Mouse (Mus musculus): Measurements from ENCODE around the gene Polr2l. TPM values are rescaled to one million over a fixed set of nuclear protein-coding genes. Genes with fewer than 3 reads are reported as not detected.

The Polr2l gene
- polyA plus RNA-seq, 1 experiment from 2014 or later, result 50.5 TPM

DNA sequence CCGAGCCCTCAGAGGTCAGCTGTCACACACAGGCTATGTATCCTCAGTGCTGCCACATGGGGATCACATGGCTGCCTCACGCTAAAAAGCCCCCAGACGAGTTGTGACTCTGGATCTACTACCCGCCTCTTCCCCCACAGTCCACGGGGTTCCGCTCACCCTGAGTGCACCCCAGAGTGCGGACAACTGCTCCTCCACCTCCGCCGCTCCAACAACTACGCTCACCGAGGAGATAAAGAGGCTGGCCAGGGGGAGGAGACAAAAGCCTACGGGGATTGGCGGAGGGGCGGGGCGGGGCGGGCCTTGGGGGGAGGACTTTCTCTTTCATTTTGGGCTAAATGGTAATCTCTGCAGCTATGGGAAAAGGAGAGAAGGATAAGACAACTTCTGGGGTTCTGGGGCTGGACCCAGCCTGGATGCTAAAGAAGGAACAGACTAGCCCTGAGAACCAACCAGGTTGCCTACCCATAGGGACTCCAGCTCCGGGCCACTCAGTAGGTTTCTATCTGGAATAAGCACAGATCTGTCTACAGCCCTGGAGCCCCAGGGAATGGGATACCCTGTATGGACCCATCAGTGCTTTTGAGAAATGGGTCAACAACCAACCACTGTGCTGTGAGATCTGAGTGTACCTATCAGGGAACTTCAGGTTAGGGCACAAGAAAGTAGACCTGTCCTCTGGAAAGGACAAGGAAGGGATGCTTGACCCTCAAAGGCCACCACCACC lies 39.6 kb downstream of the Polr2l start:
- H3K4me2 ChIP-seq (replicated peaks; ENCODE audit: low read depth, low read length), result peak overlapping the region; percentile 69
- peak overlapping the region; percentile 16; the same call in 1 of the 2 replicates for H3K9ac ChIP-seq (replicated peaks; ENCODE audit: low read depth)
- H3K4me3 ChIP-seq (ENCODE audit: low read depth, low read length), result peak overlapping the region; percentile 46
- peaks cover 16% of the 10 kb centered on the region for H3K4me1 ChIP-seq (ENCODE audit: insufficient read depth, low read depth, low read length)
- H3K9me3 ChIP-seq (ENCODE audit: low read length), result no peaks in the 10 kb centered on the region
- no peaks in the 10 kb centered on the region for H3K27me3 ChIP-seq (replicated peaks; ENCODE audit: insufficient read depth, low read length)
- H3K27ac ChIP-seq (ENCODE audit: low read length), result peak overlapping the region; percentile 38; the same call in 1 of the 2 replicates
- TF ChIP-seq CTCF (IDR thresholded peaks at IDR 0.05) (no peak), EP300 (IDR thresholded peaks at IDR 0.05) (no peak)
- WGBS, result 5% methylated on average over 17 of the region's 17 CpGs
- peak; percentile 47 for ATAC-seq
- peak; percentile 89 for DNase-seq (ENCODE audit: low spot score)
- no peaks in the 10 kb centered on the region; the same call in 1 of the 2 replicates for H3K36me3 ChIP-seq (ENCODE audit: insufficient read depth, low read length)

DNA sequence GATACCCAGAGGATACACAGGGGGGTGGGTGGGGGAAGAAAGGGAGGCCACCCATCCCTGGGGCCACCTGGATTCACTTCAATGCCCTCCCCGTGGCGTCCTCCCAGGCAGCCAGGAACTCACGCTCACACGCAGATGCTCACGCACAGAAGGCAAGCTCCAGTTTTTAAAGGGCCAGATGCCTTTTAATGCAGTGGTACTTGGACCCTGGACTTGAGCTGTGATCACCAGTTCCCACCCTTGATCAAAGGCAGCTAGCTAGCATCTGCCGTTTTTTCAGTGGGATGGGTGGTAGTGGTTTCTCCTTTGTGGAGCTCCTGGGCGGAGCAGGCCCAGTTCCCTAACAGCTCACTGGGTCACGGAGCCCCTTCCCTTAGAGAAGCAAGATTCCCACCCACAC lies 40.5 kb downstream of the Polr2l start:
- no peak overlapping the region for H3K27ac ChIP-seq (ENCODE audit: low read length)
- no peak for ATAC-seq

GRCm38 (mm10) chr7:141433517-141434400 lies 41.2 kb downstream of the Polr2l start:
- ATAC-seq, result no peak

More for the DNA sequence above, 40.5 kb downstream of the Polr2l start:
- DNase-seq (ENCODE audit: low spot score), result peak; percentile 51
- H3K4me3 ChIP-seq (ENCODE audit: low read depth, low read length), result peak overlapping the region; percentile 46
- no peaks in the 10 kb centered on the region for H3K9me3 ChIP-seq (ENCODE audit: low read length)
- no peak for TF ChIP-seq CTCF (IDR thresholded peaks at IDR 0.05)
- no peak for TF ChIP-seq EP300 (IDR thresholded peaks at IDR 0.05)
- peak overlapping the region; percentile 16; the same call in 1 of the 2 replicates for H3K9ac ChIP-seq (replicated peaks; ENCODE audit: low read depth)
- peaks cover 16% of the 10 kb centered on the region for H3K4me1 ChIP-seq (ENCODE audit: insufficient read depth, low read depth, low read length)
- H3K36me3 ChIP-seq (ENCODE audit: insufficient read depth, low read length), result no peaks in the 10 kb centered on the region; the same call in 1 of the 2 replicates
- H3K4me2 ChIP-seq (replicated peaks; ENCODE audit: low read depth, low read length), result peak overlapping the region; percentile 69
- H3K27me3 ChIP-seq (replicated peaks; ENCODE audit: insufficient read depth, low read length), result no peaks in the 10 kb centered on the region
- 19% methylated on average over 8 of the region's 8 CpGs for WGBS

GRCm38 (mm10) chr7:141432741-141433516 lies 42.0 kb downstream of the Polr2l start:
- TF ChIP-seq EP300 (IDR thresholded peaks at IDR 0.05) (no peak), CTCF (IDR thresholded peaks at IDR 0.05) (no peak)
- WGBS, result 90% methylated on average over 6 of the region's 6 CpGs
- H3K9ac ChIP-seq (replicated peaks; ENCODE audit: low read depth), result no peak overlapping the region
- no peak for DNase-seq (ENCODE audit: low spot score)
- ATAC-seq, result no peak
- H3K27ac ChIP-seq (ENCODE audit: low read length), result no peak overlapping the region
- peaks cover 16% of the 10 kb centered on the region for H3K4me1 ChIP-seq (ENCODE audit: insufficient read depth, low read depth, low read length)
- no peak overlapping the region for H3K4me3 ChIP-seq (ENCODE audit: low read depth, low read length)
- no peaks in the 10 kb centered on the region for H3K27me3 ChIP-seq (replicated peaks; ENCODE audit: insufficient read depth, low read length)
- no peaks in the 10 kb centered on the region for H3K9me3 ChIP-seq (ENCODE audit: low read length)
- H3K4me2 ChIP-seq (replicated peaks; ENCODE audit: low read depth, low read length), result no peak overlapping the region
- H3K36me3 ChIP-seq (ENCODE audit: insufficient read depth, low read length), result no peaks in the 10 kb centered on the region; the same call in 1 of the 2 replicates

More at GRCm38 (mm10) chr7:141433517-141434400, 41.2 kb downstream of the Polr2l start:
- no peaks in the 10 kb centered on the region for H3K9me3 ChIP-seq (ENCODE audit: low read length)
- no peak for DNase-seq (ENCODE audit: low spot score)
- WGBS, result 73% methylated on average over 15 of the region's 15 CpGs
- H3K27me3 ChIP-seq (replicated peaks; ENCODE audit: insufficient read depth, low read length), result no peaks in the 10 kb centered on the region
- H3K4me2 ChIP-seq (replicated peaks; ENCODE audit: low read depth, low read length), result peak overlapping the region; percentile 69
- TF ChIP-seq CTCF (IDR thresholded peaks at IDR 0.05) (no peak), EP300 (IDR thresholded peaks at IDR 0.05) (no peak)
- peak overlapping the region; percentile 46; the same call in 1 of the 2 replicates for H3K4me3 ChIP-seq (ENCODE audit: low read depth, low read length)
- peaks cover 16% of the 10 kb centered on the region for H3K4me1 ChIP-seq (ENCODE audit: insufficient read depth, low read depth, low read length)
- no peak overlapping the region for H3K9ac ChIP-seq (replicated peaks; ENCODE audit: low read depth)
- no peaks in the 10 kb centered on the region; the same call in 1 of the 2 replicates for H3K36me3 ChIP-seq (ENCODE audit: insufficient read depth, low read length)
- no peak overlapping the region for H3K27ac ChIP-seq (ENCODE audit: low read length)

DNA sequence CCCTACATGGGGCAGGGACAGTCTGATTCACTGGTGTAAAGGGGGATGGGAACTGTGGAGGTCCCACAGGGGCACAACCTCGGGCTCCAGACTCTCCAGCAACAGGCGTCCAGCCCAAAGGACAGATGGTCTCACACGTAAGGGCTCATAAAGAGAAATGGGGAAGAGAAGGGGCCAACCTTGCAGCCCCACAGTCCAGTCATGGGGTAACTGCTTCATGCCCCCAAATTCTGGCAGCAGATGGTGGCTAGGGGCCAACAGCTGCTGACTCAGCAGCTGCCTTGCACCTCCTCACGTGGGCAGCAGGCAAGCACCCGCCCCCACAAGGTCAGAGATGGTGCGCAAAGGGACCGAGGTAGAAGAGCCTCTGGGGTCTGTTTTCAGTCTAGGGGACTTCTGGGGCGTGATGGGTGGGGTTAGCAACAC lies 42.7 kb downstream of the Polr2l start:
- Histone ChIP-seq H3K4me2 (replicated peaks; ENCODE audit: low read depth, low read length) (no peak overlapping the region), H3K4me1 (ENCODE audit: insufficient read depth, low read depth, low read length) (peaks cover 16% of the 10 kb centered on the region), H3K36me3 (ENCODE audit: insufficient read depth, low read length) (no peaks in the 10 kb centered on the region; the same call in 1 of the 2 replicates), H3K4me3 (ENCODE audit: low read depth, low read length) (no peak overlapping the region), H3K27me3 (replicated peaks; ENCODE audit: insufficient read depth, low read length) (no peaks in the 10 kb centered on the region), H3K9ac (replicated peaks; ENCODE audit: low read depth) (no peak overlapping the region), H3K27ac (ENCODE audit: low read length) (no peak overlapping the region), H3K9me3 (ENCODE audit: low read length) (no peaks in the 10 kb centered on the region)
- no peak for ATAC-seq
- no peak for DNase-seq (ENCODE audit: low spot score)
- 77% methylated on average over 8 of the region's 8 CpGs for WGBS
- TF ChIP-seq CTCF (IDR thresholded peaks at IDR 0.05) (no peak), EP300 (IDR thresholded peaks at IDR 0.05) (no peak)
